In genomic region chr12:40035506-40035905, GRCm38 (mm10) we compare ENCODE assay signal across 9 mouse cellular contexts. TPM values are rescaled to one million over a fixed set of nuclear protein-coding genes. Genes with fewer than 3 reads are reported as not detected.
DNase-seq lines count a peak whose midpoint lies in the region; ATAC-seq and TF ChIP-seq lines count a peak whose summit lies in the region.
"Had no signal": no experiment of that assay in that cellular context is flagged by ENCODE, and none has a peak within 500 bp of the region (broad histone marks: within the 10 kb centered on the region; RNA-seq: fewer than 3 reads in every experiment).

No protein-coding gene starts in this region.

- no peaks in the 10 kb centered on the region for H3K27me3 ChIP-seq in heart, embryonic 14.5 days (ENCODE audit: control insufficient read depth, insufficient read depth, low read length)
- no peaks in the 10 kb centered on the region for H3K27me3 ChIP-seq in forebrain, embryonic 16.5 days (replicated peaks; ENCODE audit: control insufficient read depth, insufficient read depth, low read length)
- no peaks in the 10 kb centered on the region for H3K27me3 ChIP-seq in liver, embryonic 16.5 days (ENCODE audit: control insufficient read depth, insufficient read depth, low read depth, low read length)

- in situ Hi-C loops in ES-E14 (cut with MboI; ENCODE audit: low sequenced_read_pairs in 2 of 2, unreplicated experiment in 2 of 2), result loop anchor here in 1 of 2 experiments (25.0 kb wide), 1 partner anchor 373 kb away; no protein-coding TSS in a partner anchor

- no peak for DNase-seq in heart, postnatal 4 days
- no peak for DNase-seq in ES-E14 (ENCODE audit: low read depth, low spot score)
- no peak for DNase-seq in spleen, adult 12 weeks (ENCODE audit: low spot score)
- no peak for DNase-seq in cerebellum, postnatal 4 days (ENCODE audit: low spot score in 2 of 2)
- DNase-seq in thymus, postnatal 10 days (ENCODE audit: low spot score in 2 of 2), result no peak
- DNase-seq: gastrocnemius, postnatal 14 days had no signal

- no peaks in the 10 kb centered on the region for H3K36me3 ChIP-seq in heart, embryonic 14.5 days (ENCODE audit: control insufficient read depth, insufficient read depth, low read length)
- H3K36me3 ChIP-seq in ES-E14 (ENCODE audit: control insufficient read depth, insufficient read depth, low read length, poor library complexity, severe bottlenecking), result no peaks in the 10 kb centered on the region
- H3K36me3 ChIP-seq in forebrain, embryonic 16.5 days (ENCODE audit: control insufficient read depth, insufficient read depth), result no peaks in the 10 kb centered on the region
- H3K36me3 ChIP-seq in liver, embryonic 16.5 days (ENCODE audit: control insufficient read depth, insufficient read depth), result 0 out of 2 replicates have a peak, but pooled peaks cover 2% of the 10 kb centered on the region

- no peaks in the 10 kb centered on the region for H3K9me3 ChIP-seq in heart, embryonic 14.5 days (ENCODE audit: control insufficient read depth, low read length)
- H3K9me3 ChIP-seq in ES-E14 (ENCODE audit: control insufficient read depth, insufficient read depth, low read depth, low read length), result no peaks in the 10 kb centered on the region
- H3K9me3 ChIP-seq in forebrain, embryonic 16.5 days (ENCODE audit: control insufficient read depth, low read length), result no peaks in the 10 kb centered on the region
- no peaks in the 10 kb centered on the region for H3K9me3 ChIP-seq in liver, embryonic 16.5 days (replicated peaks; ENCODE audit: control insufficient read depth, low read length)

- 0 out of 4 replicates have a peak, but pooled peaks cover 0 to 9% of the 10 kb centered on the region in 2 experiments for H3K4me1 ChIP-seq in heart, embryonic 14.5 days (ENCODE audit: control insufficient read depth in 2 of 2, insufficient read depth in 2 of 2, low read length in 2 of 2)
- H3K4me1 ChIP-seq in ES-E14 (ENCODE audit: control insufficient read depth in 2 of 2, insufficient read depth in 2 of 2, low read length in 2 of 2, poor library complexity in 1 of 2), result 0 out of 4 replicates have a peak, but pooled peaks cover 0 to 4% of the 10 kb centered on the region in 2 experiments
- H3K4me1 ChIP-seq in forebrain, embryonic 16.5 days (replicated peaks; ENCODE audit: control insufficient read depth, insufficient read depth, low read length), result peaks cover 7% of the 10 kb centered on the region
- peaks cover 3% of the 10 kb centered on the region; the same call in 1 of the 2 replicates for H3K4me1 ChIP-seq in liver, embryonic 16.5 days (ENCODE audit: control insufficient read depth, low read depth, low read length)

- 80% methylated on average over 4 of the region's 4 CpGs for WGBS in heart, embryonic 14.5 days
- 50% methylated on average over 4 of the region's 4 CpGs for WGBS in forebrain, embryonic 16.5 days
- 43% methylated on average over 4 of the region's 4 CpGs for WGBS in liver, embryonic 16.5 days (ENCODE audit: insufficient replicate concordance)

- no peak overlapping the region for H3K27ac ChIP-seq in heart, embryonic 14.5 days (replicated peaks in 1 of 2; ENCODE audit: control insufficient read depth in 1 of 2, insufficient read depth in 1 of 2, low read depth in 2 of 2, low read length in 2 of 2)
- no peak overlapping the region for H3K27ac ChIP-seq in ES-E14 (ENCODE audit: insufficient read depth, low read depth, low read length, poor library complexity, severe bottlenecking)
- H3K27ac ChIP-seq in forebrain, embryonic 16.5 days (ENCODE audit: low read length), result no peak overlapping the region
- peak overlapping the region; percentile 91 for H3K27ac ChIP-seq in liver, embryonic 16.5 days (ENCODE audit: low read length)

- H3K4me2 ChIP-seq in heart, embryonic 14.5 days (ENCODE audit: low read length), result peak overlapping the region; percentile 86
- peak overlapping the region; percentile 69 for H3K4me2 ChIP-seq in forebrain, embryonic 16.5 days (ENCODE audit: low read length)
- peak overlapping the region; percentile 48 for H3K4me2 ChIP-seq in liver, embryonic 16.5 days (ENCODE audit: low read depth, low read length)

- peak overlapping the region in 1 of 2 experiments; percentile 66; a peak in 2 of 4 replicates for H3K4me3 ChIP-seq in heart, embryonic 14.5 days (ENCODE audit: control insufficient read depth in 1 of 2, insufficient read depth in 1 of 2, low read depth in 1 of 2, low read length in 2 of 2)
- peak overlapping the region; percentile 92 to 95 for H3K4me3 ChIP-seq in ES-E14 (ENCODE audit: insufficient read depth in 1 of 2, low read depth in 1 of 2, low read length in 2 of 2, poor library complexity in 1 of 2, severe bottlenecking in 1 of 2)
- H3K4me3 ChIP-seq in forebrain, embryonic 16.5 days (replicated peaks; ENCODE audit: low read length), result peak overlapping the region; percentile 77
- peak overlapping the region; percentile 83 for H3K4me3 ChIP-seq in liver, embryonic 16.5 days (ENCODE audit: low read depth, low read length)

- peak overlapping the region; percentile 91; the same call in 1 of the 2 replicates for H3K9ac ChIP-seq in heart, embryonic 14.5 days (ENCODE audit: low read length)
- H3K9ac ChIP-seq in ES-E14 (ENCODE audit: insufficient read depth, low read depth, low read length, poor library complexity, severe bottlenecking), result no peak overlapping the region
- no peak overlapping the region for H3K9ac ChIP-seq in forebrain, embryonic 16.5 days (replicated peaks; ENCODE audit: low read depth, low read length)
- peak overlapping the region; percentile 96 for H3K9ac ChIP-seq in liver, embryonic 16.5 days (ENCODE audit: low read depth, low read length)

- no peak for ATAC-seq in heart, embryonic 14.5 days (ENCODE audit: insufficient number of reproducible peaks, insufficient read depth, low FRiP score, low read depth)
- no peak for ATAC-seq in forebrain, embryonic 16.5 days
- ATAC-seq in liver, embryonic 16.5 days (ENCODE audit: low read depth), result no peak

TF ChIP-seq in ES-E14, 5 proteins besides CTCF, POLR2A, EP300 and RAD21:
- TF ChIP-seq ZC3H11A (IDR thresholded peaks at IDR 0.05; ENCODE audit: borderline replicate concordance, low read depth, low read length) (no peak), ZNF384 (IDR thresholded peaks at IDR 0.05; ENCODE audit: low read depth, low read length) (no peak), MAFK (IDR thresholded peaks at IDR 0.05; ENCODE audit: insufficient read depth, low read depth, low read length) (no peak), HCFC1 (IDR thresholded peaks at IDR 0.05; ENCODE audit: borderline replicate concordance, insufficient read depth, low read length) (no peak), CHD2 (IDR thresholded peaks at IDR 0.05; ENCODE audit: low read depth, low read length) (no peak)

RNA-seq across cellular contexts. Expression of gene Arl4a, which starts 2.3 kb away (rescaled TPM):
- polyA plus RNA-seq in heart, embryonic 14.5 days (2014; fragmentation: Nextera tagmentation; extraction: Ambion mirVana), result 37.4 and 39.8 TPM in 2 replicates
- 10 to 100 TPM; 27.0 to 27.5 TPM for total RNA-seq in heart, postnatal 4 days (2021)
- 18.5 and 20.2 TPM in 2 replicates for total RNA-seq in ES-E14 (2012; rRNA removed)
- 73.3 and 74.0 TPM in 2 replicates for polyA plus RNA-seq in forebrain, embryonic 16.5 days (2015; fragmentation: Nextera tagmentation; extraction: Ambion mirVana)
- polyA plus RNA-seq in liver, embryonic 16.5 days (2015; fragmentation: Nextera tagmentation; extraction: Ambion mirVana), result 92.3 and 93.3 TPM in 2 replicates

Comparison
In these comparisons a context has a peak if more than half of its experiments do, and no peak if none do; other contexts are left out.
1. H3K9ac ChIP-seq: peak in heart, embryonic 14.5 days (single experiment) and liver, embryonic 16.5 days (single experiment); none in ES-E14 (single experiment) and forebrain, embryonic 16.5 days (single experiment).
2. Peak in every context shown above with its lines, with median percentiles within 50 percentile points of each other: H3K4me2 ChIP-seq.